Mouse (Mus musculus) macrophage (primary cell): ENCODE results near the gene Slc43a2. TPM values are rescaled to one million over a fixed set of nuclear protein-coding genes. Genes with fewer than 3 reads are reported as not detected.
A peak's percentile ranks its signal among the peaks of the same experiment; 100 is the strongest.

Experiments
- H3K27ac ChIP-seq: fragments of 350-480 bp; formaldehyde crosslinking; 2 replicates; pipeline ENCODE4 v1.9.0; 2021
- H3K36me3 ChIP-seq: fragments of 350-480 bp; formaldehyde crosslinking; 2 replicates; pipeline ENCODE4 v1.9.0; 2021; ENCODE audit errors: inconsistent target
- H3K4me3 ChIP-seq: fragments of 350-480 bp; formaldehyde crosslinking; 2 replicates; pipeline ENCODE4 v1.9.0; 2021; ENCODE audit errors: inconsistent target
- H3K79me2 ChIP-seq: fragments of 350-480 bp; formaldehyde crosslinking; 2 replicates; pipeline ENCODE4 v1.9.0; 2021; ENCODE audit errors: inconsistent target
- WGBS: methylation state at CpG from one replicate; pipeline ENCODE4 v1.1.7; 2026; ENCODE audit warnings: inconsistent platforms; ENCODE audit not compliant: missing documents; 5-methylcytosine and 5-hydroxymethylcytosine counted together
- polyA plus RNA-seq: library from polyadenylated mRNA; stranded (reverse); fragments of 250-400 nt; gene quantifications from 3 replicates; pipeline ENCODE4 v1.2.4, GENCODE M21; 2018; ENCODE audit warnings: inconsistent platforms

Gene Slc43a2
- polyA plus RNA-seq, 1 experiment from 2014 or later: 359 TPM

DNA sequence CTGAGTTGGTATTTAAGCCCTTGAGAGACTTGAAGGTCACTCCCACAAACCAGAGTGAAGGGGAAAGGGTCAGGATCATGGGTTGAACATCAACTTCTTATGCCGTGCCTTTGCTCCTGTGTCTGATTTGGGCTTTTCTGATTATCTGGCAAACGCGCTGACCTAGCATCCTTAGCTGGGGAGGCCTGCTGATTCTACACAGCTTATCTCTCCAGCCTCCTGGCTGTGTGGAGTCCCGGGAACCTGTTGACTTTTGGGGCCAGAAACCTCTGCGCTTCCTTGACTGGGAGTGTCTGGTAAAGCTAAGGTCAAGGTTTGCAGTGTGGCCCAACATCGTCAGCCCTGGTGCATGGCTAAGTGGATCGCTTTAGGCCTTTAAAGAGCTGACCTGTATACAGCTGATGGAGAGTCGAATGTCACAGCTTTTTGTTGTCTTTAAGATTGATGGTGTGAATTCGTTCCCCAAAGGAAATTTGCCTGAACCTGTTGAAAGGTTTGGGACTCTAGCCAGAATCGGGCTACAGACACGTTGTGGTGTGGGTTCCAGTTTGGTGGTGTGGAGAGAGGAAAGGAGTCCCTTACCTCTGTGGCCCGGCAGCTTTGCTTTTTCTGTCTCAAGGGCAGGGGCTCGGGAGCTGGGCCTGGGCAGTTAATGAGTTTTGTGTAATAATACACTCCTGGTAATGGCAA, 3.8 kb downstream of the Slc43a2 start:
- Histone ChIP-seq H3K36me3 (peaks cover 14% of the 10 kb centered on the region; the same call in 1 of the 2 replicates), H3K79me2 (peaks cover 97% of the 10 kb centered on the region), H3K27ac (peak overlapping the region; percentile 99), H3K4me3 (peak overlapping the region; percentile 91)
- WGBS: 53% methylated on average over 13 of the region's 13 CpGs

DNA sequence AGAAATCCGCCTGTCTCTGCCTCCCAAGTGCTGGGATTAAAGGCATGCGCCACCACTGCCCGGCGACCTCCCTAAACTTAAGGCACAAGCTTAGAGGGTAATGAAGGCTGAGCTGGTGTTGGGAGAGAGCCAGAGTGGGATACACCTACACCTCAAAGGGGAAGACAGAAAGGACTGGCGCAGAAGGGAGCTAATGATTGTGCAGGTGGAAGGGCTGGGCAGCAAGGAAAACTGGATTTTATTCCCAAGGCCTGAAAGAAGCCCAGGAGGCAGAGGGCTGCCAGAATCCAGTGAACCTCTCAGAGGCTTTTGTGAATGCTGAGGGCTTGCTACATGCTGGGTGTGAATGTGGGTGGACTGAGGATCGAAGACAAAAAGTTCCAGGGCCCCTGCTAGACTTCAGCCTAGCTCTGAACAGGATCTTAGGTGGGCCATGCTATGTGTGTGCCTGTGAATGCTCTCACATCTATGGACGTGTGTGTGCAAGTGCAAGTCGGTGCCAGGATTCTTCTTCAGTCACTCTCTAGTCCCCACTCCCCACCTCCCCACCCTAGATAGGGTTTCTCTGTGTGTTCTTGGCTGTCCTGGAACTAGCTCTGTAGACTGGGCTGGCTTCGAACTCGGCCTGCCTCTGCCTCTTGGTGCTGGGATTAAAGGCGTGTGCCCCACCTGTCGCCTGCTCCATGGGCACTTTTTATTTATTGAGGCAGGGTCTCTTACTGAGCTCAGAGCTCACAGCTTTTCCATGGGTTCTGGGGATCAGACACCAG, 4.9 kb downstream of the Slc43a2 start:
- 98% methylated on average over 8 of the region's 12 CpGs for WGBS
- H3K36me3 ChIP-seq: peaks cover 14% of the 10 kb centered on the region; the same call in 1 of the 2 replicates
- H3K4me3 ChIP-seq: no peak overlapping the region
- peak overlapping the region; percentile 99 for H3K27ac ChIP-seq
- H3K79me2 ChIP-seq: peaks cover 99% of the 10 kb centered on the region

DNA sequence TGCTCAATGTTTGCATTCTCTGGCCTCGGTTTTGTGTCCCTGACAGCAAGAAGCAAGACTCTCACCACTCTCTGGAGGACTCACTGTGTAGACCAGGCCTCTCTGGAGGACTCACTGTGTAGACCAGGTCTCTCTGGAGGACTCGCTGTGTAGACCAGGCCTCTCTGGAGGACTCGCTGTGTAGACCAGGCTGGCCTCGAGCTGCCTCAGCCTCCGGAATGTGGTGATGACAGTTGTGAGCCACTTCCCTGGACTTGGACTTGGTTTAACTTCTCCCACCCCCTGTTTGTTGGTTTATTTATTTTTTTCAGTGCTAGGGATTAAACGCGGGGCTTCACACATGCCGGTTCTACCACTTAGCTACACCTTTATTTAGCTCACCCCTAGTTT, 5.5 kb downstream of the Slc43a2 start:
- no peak overlapping the region for H3K4me3 ChIP-seq
- peaks cover 14% of the 10 kb centered on the region; the same call in 1 of the 2 replicates for H3K36me3 ChIP-seq
- H3K79me2 ChIP-seq: peaks cover 99% of the 10 kb centered on the region
- H3K27ac ChIP-seq: peak overlapping the region; percentile 99
- WGBS: 93% methylated on average over 7 of the region's 8 CpGs

DNA sequence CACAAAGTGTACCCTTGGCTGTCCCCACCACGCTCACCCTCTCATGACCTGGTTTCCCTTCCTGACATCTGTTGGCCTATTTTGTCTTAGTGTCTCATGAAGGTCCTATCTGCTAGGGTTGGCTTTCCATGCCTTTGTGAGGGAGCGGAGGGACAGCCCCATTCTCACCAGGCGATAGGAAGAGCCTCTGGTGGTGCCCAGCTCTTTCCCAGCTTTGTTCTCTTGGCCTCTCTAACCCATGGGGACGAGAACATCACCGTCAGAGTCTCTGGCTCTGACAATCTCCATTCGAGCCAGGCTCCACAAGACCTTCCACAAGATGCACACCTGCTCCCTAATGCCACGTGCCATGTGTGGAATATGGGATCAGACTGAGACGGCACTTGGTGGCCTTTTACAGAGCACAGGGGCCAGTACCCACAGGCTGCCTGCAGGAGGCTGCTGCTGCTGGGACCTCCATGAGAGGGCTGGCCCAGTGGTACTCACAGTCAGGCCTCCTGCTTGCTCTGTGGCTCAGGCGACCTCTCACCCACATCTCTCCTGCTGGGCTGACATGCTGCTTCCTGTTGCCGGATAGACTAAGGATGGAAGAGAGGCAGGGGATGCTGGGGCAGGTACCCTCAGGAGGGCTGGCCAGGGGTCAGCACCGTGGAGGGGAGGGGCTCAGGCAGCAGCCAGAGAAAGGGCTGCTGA, 6.1 kb downstream of the Slc43a2 start:
- peaks cover 14% of the 10 kb centered on the region; the same call in 1 of the 2 replicates for H3K36me3 ChIP-seq
- peaks cover 99% of the 10 kb centered on the region for H3K79me2 ChIP-seq
- H3K27ac ChIP-seq: peak overlapping the region; percentile 99
- H3K4me3 ChIP-seq: no peak overlapping the region
- 73% methylated on average over 8 of the region's 11 CpGs for WGBS

DNA sequence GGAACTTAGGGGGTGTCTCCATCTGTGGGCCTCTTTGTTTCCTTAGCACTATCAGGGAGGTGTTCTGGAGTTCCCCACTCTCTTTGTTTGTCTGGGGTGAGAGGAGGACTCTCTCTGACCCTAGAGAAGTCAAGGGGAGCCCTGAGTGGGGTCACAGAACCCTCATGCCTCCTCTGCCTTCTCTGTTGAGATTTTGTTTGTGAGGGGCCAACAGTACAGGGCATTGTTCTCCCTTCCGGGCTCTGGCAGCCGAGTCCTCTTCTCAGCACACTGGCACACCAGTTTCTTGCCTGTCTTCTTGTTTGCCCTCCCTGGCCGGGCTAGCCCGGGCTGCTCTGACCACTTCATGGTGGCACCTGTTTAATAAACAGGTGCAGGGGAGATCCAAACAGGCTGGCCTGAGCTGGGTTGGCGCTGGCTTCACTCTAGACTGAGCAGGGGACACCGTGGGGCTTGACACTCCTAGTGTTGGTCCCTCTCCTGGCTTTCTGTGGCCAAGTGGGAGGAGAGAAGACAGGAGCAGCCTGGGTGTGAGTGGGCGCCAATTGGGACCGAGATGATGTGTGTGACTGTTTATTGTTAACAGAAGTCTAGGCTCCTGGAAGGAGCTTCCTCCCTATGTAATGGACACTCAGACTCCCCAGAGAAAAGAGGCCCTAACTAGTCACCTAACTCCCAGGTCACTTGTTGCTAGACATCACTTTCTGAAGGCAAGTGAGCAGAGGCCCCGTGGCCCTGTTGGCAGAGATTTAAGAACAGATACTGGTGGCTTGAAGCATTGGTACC, 6.9 kb downstream of the Slc43a2 start:
- 74% methylated on average over 9 of the region's 9 CpGs for WGBS
- Histone ChIP-seq H3K27ac (peak overlapping the region; percentile 99), H3K4me3 (no peak overlapping the region), H3K36me3 (peaks cover 20% of the 10 kb centered on the region; the same call in 1 of the 2 replicates), H3K79me2 (peaks cover 100% of the 10 kb centered on the region)

DNA sequence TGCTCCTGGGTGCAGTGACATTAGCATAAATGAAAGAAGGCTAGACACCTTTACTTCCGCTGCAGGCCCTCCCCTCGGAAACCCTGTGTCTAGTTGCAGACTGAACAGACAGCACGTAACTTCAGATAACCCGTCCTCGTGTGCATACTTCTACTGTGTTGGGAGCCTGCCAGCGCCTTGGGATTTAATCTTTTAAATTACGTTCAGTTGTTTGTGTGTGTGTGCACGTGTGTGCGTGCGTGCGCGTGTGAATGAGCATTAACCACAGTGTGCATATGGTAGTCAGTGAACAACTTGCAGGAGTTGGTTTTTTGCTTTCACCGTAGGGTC, 7.4 kb downstream of the Slc43a2 start:
- H3K36me3 ChIP-seq: peaks cover 25% of the 10 kb centered on the region; the same call in 1 of the 2 replicates
- peaks cover 100% of the 10 kb centered on the region for H3K79me2 ChIP-seq
- peak overlapping the region; percentile 99; the same call in 1 of the 2 replicates for H3K27ac ChIP-seq
- H3K4me3 ChIP-seq: no peak overlapping the region
- 92% methylated on average over 13 of the region's 13 CpGs for WGBS

DNA sequence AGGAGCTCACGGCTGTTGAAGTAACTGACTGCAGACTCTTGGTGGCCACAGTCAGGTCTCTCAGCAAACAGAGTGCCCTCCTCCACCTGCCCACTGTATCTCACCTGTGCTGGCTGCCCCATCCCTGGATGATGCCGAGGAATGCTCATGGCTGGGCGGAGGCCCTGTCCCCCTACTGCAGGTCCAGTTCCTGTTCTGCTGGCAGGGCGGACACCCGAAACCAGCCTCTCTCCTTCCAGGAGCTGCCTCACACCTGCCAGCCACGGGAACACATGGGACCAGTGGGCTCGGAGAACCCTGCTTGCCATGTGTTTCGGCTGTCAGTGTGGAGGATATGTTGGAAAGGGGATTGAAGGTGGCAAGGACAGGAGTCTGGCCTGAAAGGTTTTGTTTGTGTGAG, 8.7 kb downstream of the Slc43a2 start:
- Histone ChIP-seq H3K4me3 (no peak overlapping the region), H3K36me3 (peaks cover 37% of the 10 kb centered on the region), H3K79me2 (peaks cover 100% of the 10 kb centered on the region), H3K27ac (peak overlapping the region; percentile 88)
- WGBS: 81% methylated on average over 5 of the region's 8 CpGs

DNA sequence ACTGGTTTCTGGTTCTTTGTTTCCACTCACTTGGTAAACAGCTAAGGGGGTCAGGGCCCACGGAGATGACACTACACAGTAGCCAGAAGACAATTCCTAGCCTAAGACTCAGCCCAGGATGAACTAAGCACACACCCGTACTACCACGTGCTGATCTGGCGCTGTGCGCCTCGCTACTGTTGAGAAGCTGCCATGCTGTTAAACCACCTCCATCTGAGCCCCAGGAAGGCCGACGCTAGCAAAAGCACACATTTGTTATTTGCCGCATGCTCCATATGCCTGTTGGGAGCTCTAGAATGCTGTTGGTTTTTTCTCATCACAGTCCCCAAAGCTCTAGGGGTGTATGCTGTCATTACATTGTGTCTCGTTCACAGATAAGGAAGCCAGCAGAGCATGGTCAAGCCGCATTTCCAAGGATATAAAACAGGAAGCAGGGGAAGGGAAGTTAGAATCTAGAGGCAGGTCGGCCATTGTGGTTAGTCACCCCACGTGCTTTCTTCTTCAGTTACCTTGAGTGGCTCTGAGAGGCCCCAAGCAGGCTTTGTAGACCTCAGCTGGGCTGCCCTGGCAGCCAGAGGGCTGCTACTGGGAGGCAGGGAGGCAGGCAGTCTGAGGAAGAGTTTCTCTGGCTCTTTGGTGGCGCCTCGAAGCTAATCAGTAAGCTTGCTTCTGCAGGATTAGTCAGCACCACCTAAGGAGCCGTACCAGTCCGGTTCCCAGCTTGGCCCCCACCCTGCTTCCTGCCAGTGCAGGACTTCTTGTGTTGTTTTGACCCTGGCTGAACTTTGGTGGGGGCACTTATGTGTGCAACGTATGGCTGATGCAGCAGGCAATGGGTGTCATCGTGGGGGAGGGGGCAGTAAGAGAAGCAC, 9.5 kb downstream of the Slc43a2 start:
- WGBS: 42% methylated on average over 19 of the region's 19 CpGs
- no peak overlapping the region for H3K4me3 ChIP-seq
- H3K36me3 ChIP-seq: peaks cover 44% of the 10 kb centered on the region
- H3K27ac ChIP-seq: peak overlapping the region; percentile 88
- H3K79me2 ChIP-seq: peaks cover 100% of the 10 kb centered on the region

DNA sequence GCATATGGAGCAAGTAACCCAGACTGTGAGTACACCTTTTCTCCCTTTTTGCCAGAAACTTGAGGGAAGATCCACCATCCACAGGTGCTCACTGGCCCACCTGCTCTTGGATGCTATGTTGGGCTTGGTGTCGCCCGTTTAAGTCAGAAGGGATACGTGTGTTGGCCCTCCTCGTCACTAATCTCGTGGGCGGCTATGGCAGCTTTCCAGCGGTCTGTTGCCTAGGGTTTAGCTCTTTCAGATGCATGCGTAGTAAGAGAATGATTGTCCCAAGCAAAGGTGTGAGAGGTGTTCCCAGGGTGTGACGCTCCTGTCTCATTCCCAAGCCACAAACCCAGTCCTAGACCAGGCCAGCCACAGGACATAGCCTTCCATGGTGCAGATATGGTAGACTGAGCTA, 13.2 kb downstream of the Slc43a2 start:
- 94% methylated on average over 9 of the region's 9 CpGs for WGBS
- H3K27ac ChIP-seq: no peak overlapping the region
- H3K4me3 ChIP-seq: no peak overlapping the region
- peaks cover 44% of the 10 kb centered on the region for H3K36me3 ChIP-seq
- H3K79me2 ChIP-seq: peaks cover 96% of the 10 kb centered on the region

DNA sequence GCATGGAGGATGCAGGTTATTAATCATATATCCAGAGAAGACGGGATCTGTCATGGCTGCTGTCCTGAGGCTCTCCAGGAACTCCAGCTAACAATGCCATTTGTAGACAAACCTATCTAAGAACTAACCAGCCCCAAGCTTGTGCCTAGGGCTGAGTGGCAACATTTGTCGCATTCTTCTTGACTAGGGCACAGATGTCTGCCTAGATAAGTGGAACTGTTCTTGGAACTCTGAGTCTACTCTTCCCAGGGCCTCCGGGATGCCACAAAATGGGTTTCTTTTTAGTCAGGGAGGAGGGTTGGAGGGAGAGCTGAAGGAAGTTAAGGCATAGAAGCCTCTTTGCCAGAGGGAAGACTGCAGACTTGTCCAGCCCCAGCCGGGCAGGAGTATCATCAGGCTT, 14.6 kb downstream of the Slc43a2 start:
- H3K27ac ChIP-seq: 0 out of 2 replicates have a peak overlapping the region, but pooled peaks have one; percentile 15
- WGBS: 100% methylated on average over 4 of the region's 4 CpGs
- peaks cover 48% of the 10 kb centered on the region for H3K36me3 ChIP-seq
- H3K79me2 ChIP-seq: peaks cover 92% of the 10 kb centered on the region
- H3K4me3 ChIP-seq: no peak overlapping the region

DNA sequence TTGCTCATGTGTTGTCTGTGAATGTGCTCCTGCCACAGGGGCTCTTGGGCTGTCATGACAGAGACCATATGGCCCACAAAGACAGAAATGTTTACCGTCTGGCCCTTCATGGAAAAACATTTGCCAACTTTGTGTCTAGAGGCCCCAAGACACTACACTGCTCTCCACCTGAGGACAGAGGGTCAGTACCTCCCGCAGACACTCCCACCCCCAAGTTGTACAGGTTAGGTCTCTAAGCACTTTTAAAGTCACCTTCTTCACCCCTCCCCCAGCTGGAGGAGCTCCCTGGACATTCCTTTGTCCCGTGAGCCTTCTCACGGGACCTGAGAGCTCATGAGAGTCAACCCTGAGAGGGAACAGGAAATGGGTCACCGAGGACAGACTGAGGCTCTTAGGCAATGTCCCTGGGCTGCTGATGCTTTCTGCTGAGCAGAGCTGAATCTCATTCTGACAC, 18.2 kb downstream of the Slc43a2 start:
- Histone ChIP-seq H3K27ac (peak overlapping the region; percentile 97), H3K36me3 (peaks cover 63% of the 10 kb centered on the region)
- WGBS: 33% methylated on average over 5 of the region's 5 CpGs

DNA sequence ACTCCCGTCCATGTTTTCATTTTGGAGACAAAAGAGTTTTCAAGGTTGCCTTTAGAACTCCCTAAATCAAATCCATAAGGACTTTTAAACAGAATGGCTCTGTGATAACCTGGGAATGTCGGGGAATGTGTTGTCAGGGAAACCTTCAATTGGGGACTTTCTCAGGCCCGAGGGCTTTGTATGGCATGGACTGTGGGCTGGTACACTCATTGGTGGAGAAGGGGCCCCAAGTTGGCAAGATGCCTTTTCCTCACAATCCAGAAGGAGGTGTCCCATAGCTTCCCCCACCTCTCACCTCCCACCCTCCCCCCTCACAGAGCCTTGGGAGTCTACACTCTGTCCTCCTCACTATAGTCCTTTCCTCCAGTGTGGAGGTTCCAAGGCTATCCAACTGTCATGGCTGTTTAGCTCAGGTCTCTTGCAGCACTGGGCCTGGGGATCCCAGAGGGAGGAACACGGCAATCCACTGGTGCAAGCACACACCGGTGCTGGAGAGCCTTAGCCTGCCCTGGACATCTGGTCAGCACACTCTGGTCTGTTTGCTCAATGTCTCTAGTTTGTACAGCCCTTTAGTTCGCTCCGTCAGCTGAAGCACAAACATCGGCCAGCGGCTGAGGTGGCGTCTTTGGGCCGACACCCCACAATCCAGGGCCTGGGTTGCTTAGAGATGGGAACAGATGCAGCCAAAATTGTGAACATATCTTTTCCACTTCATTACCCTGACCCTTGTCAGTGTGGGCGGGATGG, 18.9 kb downstream of the Slc43a2 start:
- Histone ChIP-seq H3K79me2 (peaks cover 92% of the 10 kb centered on the region), H3K36me3 (peaks cover 63% of the 10 kb centered on the region), H3K27ac (peak overlapping the region; percentile 97), H3K4me3 (no peak overlapping the region)
- 86% methylated on average over 12 of the region's 12 CpGs for WGBS

More for the DNA sequence above, 18.2 kb downstream of the Slc43a2 start:
- H3K4me3 ChIP-seq: no peak overlapping the region
- peaks cover 92% of the 10 kb centered on the region for H3K79me2 ChIP-seq

DNA sequence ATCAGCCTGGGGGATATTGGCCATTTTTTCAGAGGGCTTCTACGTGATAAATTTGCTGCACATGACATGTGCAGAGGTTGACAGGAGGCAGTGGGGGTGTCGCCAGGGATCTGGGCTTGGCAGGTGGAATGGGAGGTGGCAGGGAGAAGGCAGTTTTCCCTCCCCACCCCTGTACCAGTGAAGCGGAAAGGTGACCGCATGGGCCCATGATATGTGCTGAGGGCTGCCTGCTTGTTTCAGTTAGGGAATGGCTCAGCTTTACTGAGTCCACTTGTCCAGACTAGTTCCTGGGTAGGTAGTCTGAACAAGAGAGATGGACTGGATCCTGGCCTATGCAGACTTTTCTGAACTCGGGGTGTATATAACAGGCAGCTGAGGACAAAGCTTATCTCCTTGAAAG, 19.8 kb downstream of the Slc43a2 start:
- Histone ChIP-seq H3K27ac (peak overlapping the region; percentile 97), H3K4me3 (no peak overlapping the region), H3K79me2 (peaks cover 92% of the 10 kb centered on the region), H3K36me3 (peaks cover 62% of the 10 kb centered on the region)
- 98% methylated on average over 5 of the region's 5 CpGs for WGBS
